In genomic region chr17:28244714-28245113, GRCm38 (mm10) we compare ENCODE assay signal across 8 mouse cellular contexts. TPM values are rescaled to one million over a fixed set of nuclear protein-coding genes. Genes with fewer than 3 reads are reported as not detected.
DNase-seq lines count a peak whose midpoint lies in the region; ATAC-seq lines count a peak whose summit lies in the region.

No protein-coding gene starts in this region.

- peaks cover 3% of the 10 kb centered on the region; the same call in 1 of the 2 replicates for H3K36me3 ChIP-seq in kidney, embryonic 14.5 days (ENCODE audit: control insufficient read depth, insufficient read depth, low read length)
- H3K36me3 ChIP-seq in forebrain, embryonic 15.5 days: no peaks in the 10 kb centered on the region
- H3K36me3 ChIP-seq in limb, embryonic 15.5 days: peaks cover 32% of the 10 kb centered on the region

- WGBS in kidney, embryonic 14.5 days: 41% methylated on average over 6 of the region's 6 CpGs
- WGBS in forebrain, embryonic 15.5 days: 19% methylated on average over 6 of the region's 6 CpGs
- 27% methylated on average over 6 of the region's 6 CpGs for WGBS in limb, embryonic 15.5 days

- no peaks in the 10 kb centered on the region for H3K9me3 ChIP-seq in kidney, embryonic 14.5 days (ENCODE audit: control insufficient read depth, low read length)
- H3K9me3 ChIP-seq in forebrain, embryonic 15.5 days: no peaks in the 10 kb centered on the region
- no peaks in the 10 kb centered on the region for H3K9me3 ChIP-seq in limb, embryonic 15.5 days

- ATAC-seq in kidney, embryonic 14.5 days (ENCODE audit: low FRiP score, low TSS enrichment): no peak
- ATAC-seq in forebrain, embryonic 15.5 days (replicated peaks): peak; percentile 48; the same call in 1 of the 2 replicates
- peak; percentile 31; the same call in 1 of the 2 replicates for ATAC-seq in limb, embryonic 15.5 days (ENCODE audit: insufficient number of reproducible peaks, low FRiP score, low TSS enrichment, low read depth)

- peaks cover 24% of the 10 kb centered on the region; the same call in 1 of the 2 replicates for H3K4me1 ChIP-seq in kidney, embryonic 14.5 days (ENCODE audit: control insufficient read depth, insufficient read depth, low read length)
- peaks cover 12% of the 10 kb centered on the region for H3K4me1 ChIP-seq in forebrain, embryonic 15.5 days
- peaks cover 55% of the 10 kb centered on the region for H3K4me1 ChIP-seq in limb, embryonic 15.5 days

- H3K9ac ChIP-seq in kidney, embryonic 14.5 days (ENCODE audit: low read depth, low read length): 0 out of 2 replicates have a peak overlapping the region, but pooled peaks have one; percentile 0
- no peak overlapping the region for H3K9ac ChIP-seq in forebrain, embryonic 15.5 days (replicated peaks)
- H3K9ac ChIP-seq in limb, embryonic 15.5 days: no peak overlapping the region

- no peak overlapping the region for H3K4me2 ChIP-seq in kidney, embryonic 14.5 days (replicated peaks; ENCODE audit: low read depth, low read length)
- H3K4me2 ChIP-seq in forebrain, embryonic 15.5 days (replicated peaks): no peak overlapping the region
- H3K4me2 ChIP-seq in limb, embryonic 15.5 days: no peak overlapping the region

- no peak for DNase-seq in kidney, postnatal 10 days
- DNase-seq in R1 (ENCODE audit: low read depth, low spot score): peak; percentile 46
- DNase-seq in urinary bladder, postnatal 14 days (ENCODE audit: low spot score): no peak
- no peak for DNase-seq in kidney, adult 18-20 months
- no peak for DNase-seq in gastrocnemius, postnatal 14 days

- no peak overlapping the region for H3K27ac ChIP-seq in kidney, embryonic 14.5 days (ENCODE audit: low read depth, low read length)
- no peak overlapping the region for H3K27ac ChIP-seq in forebrain, embryonic 15.5 days (replicated peaks)
- peak overlapping the region; percentile 77 for H3K27ac ChIP-seq in limb, embryonic 15.5 days

- intact Hi-C loops in gastrocnemius, postnatal 14 days (cut with DNase I; ENCODE audit: low total_unique reads): no loop called here

- H3K27me3 ChIP-seq in kidney, embryonic 14.5 days (ENCODE audit: control insufficient read depth, insufficient read depth, low read length): no peaks in the 10 kb centered on the region
- no peaks in the 10 kb centered on the region for H3K27me3 ChIP-seq in forebrain, embryonic 15.5 days
- no peaks in the 10 kb centered on the region for H3K27me3 ChIP-seq in limb, embryonic 15.5 days

- H3K4me3 ChIP-seq in kidney, embryonic 14.5 days (ENCODE audit: low read length): no peak overlapping the region
- no peak overlapping the region for H3K4me3 ChIP-seq in forebrain, embryonic 15.5 days
- H3K4me3 ChIP-seq in limb, embryonic 15.5 days: no peak overlapping the region

RNA-seq across cellular contexts. Expression of gene Ppard, which starts 12.2 kb away (rescaled TPM):
- 2.3 and 3.5 TPM in 2 replicates for polyA plus RNA-seq in kidney, embryonic 14.5 days (2014; fragmentation: Nextera tagmentation; extraction: Ambion mirVana)
- polyA plus RNA-seq in forebrain, embryonic 15.5 days (2015; fragmentation: Nextera tagmentation; extraction: Ambion mirVana): 1.3 and 1.4 TPM in 2 replicates
- polyA plus RNA-seq in limb, embryonic 15.5 days (2015; fragmentation: Nextera tagmentation; extraction: Ambion mirVana): 3.4 and 3.6 TPM in 2 replicates
- 10 to 100 TPM; 29.2 to 29.5 TPM for total RNA-seq in gastrocnemius, postnatal 14 days (2021)

RNA-seq across cellular contexts. Expression of gene Def6, which starts 37.1 kb away (rescaled TPM):
- polyA plus RNA-seq in kidney, embryonic 14.5 days (2014; fragmentation: Nextera tagmentation; extraction: Ambion mirVana): 2.7 and 3.5 TPM in 2 replicates
- polyA plus RNA-seq in forebrain, embryonic 15.5 days (2015; fragmentation: Nextera tagmentation; extraction: Ambion mirVana): 3.7 and 4.8 TPM in 2 replicates
- polyA plus RNA-seq in limb, embryonic 15.5 days (2015; fragmentation: Nextera tagmentation; extraction: Ambion mirVana): 19.2 and 20.5 TPM in 2 replicates
- 1 to 10 TPM; 2.2 to 2.7 TPM for total RNA-seq in gastrocnemius, postnatal 14 days (2021)
